Mouse (Mus musculus): ENCODE measurements around the gene Get4.

DNA sequence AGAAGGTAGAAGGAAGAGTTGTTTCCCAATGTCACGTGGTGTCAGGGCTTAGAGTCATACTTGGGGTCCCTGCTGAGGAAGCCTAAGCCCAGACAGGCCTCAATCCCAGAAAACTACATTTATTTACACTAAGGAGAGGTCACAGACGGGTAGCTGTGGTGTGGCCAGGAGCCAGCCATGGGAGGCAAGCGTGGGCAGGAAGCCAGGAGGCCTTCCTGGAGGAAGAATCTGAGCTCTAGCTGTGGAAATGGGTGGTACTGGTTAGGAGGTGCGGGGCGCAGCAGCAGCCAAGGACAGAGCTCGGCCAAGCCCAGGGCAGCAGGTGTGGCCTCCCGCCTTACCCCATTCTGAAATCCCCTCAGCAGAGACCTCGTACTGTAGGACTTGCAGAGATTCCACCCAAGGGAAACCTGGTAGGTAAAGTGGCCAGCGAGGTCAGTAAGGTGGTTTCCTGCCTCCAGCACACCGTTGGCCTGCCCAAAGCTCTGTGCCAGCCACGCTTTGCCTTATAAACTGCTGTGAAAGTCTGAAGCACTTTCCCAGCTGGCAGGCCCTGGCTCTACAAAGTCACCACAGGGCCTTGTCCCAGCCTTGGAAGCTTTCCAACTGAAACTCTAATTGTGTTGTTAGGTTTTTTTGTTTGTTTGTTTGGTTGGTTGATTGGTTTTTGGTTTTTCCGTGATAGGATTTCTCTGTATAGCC is 63.0 kb downstream of the Get4 start:
- no peak for TF ChIP-seq CTCF (IDR thresholded peaks at IDR 0.05; ENCODE audit: low read depth, low read length)
- no peak for TF ChIP-seq POLR2A (IDR thresholded peaks at IDR 0.05; ENCODE audit: borderline replicate concordance, low read depth, low read length)
